Mouse (Mus musculus) cerebellum, adult 2 months (tissue): ENCODE data around the gene Gm17571.

ENCODE experiments used
- CTCF ChIP-seq: fragments of 200-500 bp; IDR thresholded peaks from 2 replicates; pipeline ENCODE4 v1.5.1; 2011; ENCODE audit warnings: low read depth, mild to moderate bottlenecking, control low read depth, low read length, moderate library complexity, borderline replicate concordance; ENCODE audit not compliant: insufficient read depth
- POLR2A ChIP-seq: fragments of 200-500 bp; IDR thresholded peaks from 2 replicates; pipeline ENCODE4 v1.6.1; 2011; ENCODE audit warnings: low read length, control low read depth, borderline replicate concordance; ENCODE audit not compliant: insufficient read depth

GRCm38 (mm10) chr9:13491107-13491506 is 44.6 kb upstream of the Gm17571 start:
- TF ChIP-seq CTCF = no peak
- TF ChIP-seq POLR2A = no peak
